Mouse (Mus musculus) adrenal gland, postnatal 14 days (tissue): Measurements from ENCODE around the gene Ms4a13. TPM values are rescaled to one million over a fixed set of nuclear protein-coding genes. Genes with fewer than 3 reads are reported as not detected.
"Not testable (repeated sequence)": the region's sequence is repeated elsewhere in the genome, so short reads cannot be mapped to it uniquely, and the experiment has no call there.

ENCODE experiments used
- DNase-seq: peaks from one replicate; pipeline ENCODE4 v3.0.0; 2021; ENCODE audit warnings: mixed read lengths
- long read RNA-seq, 2 experiments: library from polyadenylated mRNA; stranded (forward); transcript quantifications; one replicate each; pipeline ENCODE4 v2.0.0; 2021
- total RNA-seq: library from RNA; stranded (reverse); gene quantifications from 2 replicates; pipeline ENCODE4 v1.2.3, GENCODE M21; 2021

The Ms4a13 gene
- total RNA-seq = not detected in 2 replicates
- long read RNA-seq, experiment 1 = 0 reads
- long read RNA-seq, experiment 2 = 0 reads

DNA sequence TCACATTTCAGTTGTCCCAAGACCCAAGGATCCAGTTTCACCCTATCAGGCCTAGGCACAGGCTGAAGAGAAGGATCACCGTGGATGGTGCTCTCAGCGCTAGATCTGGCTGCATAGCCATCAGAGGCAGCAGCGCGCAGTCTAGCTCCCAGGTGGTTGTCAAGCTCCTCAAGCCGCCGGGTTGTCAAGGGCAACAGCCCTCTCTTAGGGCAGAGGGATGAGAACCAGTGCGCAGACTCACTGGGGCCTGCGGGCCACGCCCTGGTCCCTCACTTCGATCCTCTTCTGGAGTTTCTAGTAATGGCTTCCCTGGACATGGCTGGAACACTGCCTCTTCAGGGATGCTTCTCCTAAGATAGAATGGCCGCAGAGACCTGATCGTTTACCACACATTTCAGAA lies at the start of gene Ms4a13:
Ms4a13 (minus strand) TSS at position 192 of the 400 bp plus-strand sequence.
- no peak for DNase-seq

DNA sequence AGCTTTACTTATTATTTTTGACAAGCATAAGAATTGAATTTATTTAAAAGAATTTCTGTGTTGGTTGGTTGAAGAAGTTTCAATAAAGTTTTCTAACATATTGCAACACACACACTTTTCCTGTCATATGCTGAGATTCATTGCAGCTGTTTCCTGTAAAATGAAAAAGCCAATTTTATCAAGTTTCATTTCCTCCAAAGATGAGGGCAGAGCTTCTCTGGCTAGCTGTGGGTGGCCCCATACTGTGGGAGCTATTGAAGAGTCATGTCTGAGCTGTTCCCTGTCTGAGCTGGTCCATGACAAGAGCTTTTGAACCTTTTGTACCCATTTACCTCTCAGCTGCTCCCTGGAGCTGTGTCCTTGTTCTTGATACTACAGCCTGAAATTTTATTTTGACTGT lies 47.7 kb upstream of the Ms4a13 start:
- no peak for DNase-seq

DNA sequence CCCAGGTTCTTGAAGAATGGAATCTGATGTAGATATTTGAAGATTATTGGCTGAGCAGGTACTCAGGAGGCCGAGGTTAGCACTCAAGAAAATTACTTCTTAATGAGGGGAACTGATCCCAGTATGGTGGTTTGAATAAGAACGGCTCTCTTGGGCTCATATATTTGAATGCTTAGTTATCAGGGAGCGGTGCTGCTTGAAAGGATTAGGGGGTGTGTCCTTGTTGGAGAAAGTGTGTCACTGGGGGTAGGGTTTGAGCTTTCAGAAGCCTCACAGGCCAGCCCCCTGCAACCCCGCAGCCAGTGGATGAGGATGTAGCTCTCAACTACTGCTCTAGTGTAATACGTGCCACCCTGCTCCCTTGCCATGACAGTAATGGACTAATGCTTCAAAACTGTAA lies 46.0 kb upstream of the Ms4a13 start:
- no peak for DNase-seq

DNA sequence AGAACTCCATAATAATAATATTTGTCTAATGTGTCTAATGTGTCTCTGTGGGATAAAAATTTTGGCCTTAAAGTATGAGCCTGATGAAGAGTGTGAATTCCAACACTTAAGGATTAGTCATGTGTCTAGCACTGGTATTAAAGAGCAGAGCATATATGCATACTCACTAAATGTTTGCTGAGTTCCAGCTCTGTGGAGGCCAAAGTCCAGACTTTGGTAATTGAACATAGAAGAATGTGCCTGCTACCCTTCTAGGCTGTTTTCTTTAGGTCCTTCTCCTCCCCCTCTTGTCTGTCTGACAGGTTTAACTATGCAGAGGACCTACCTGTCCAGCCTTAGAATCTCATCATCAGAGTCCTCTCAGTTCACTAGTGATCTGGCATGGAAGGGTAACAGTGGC lies 39.3 kb upstream of the Ms4a13 start:
- no peak for DNase-seq

DNA sequence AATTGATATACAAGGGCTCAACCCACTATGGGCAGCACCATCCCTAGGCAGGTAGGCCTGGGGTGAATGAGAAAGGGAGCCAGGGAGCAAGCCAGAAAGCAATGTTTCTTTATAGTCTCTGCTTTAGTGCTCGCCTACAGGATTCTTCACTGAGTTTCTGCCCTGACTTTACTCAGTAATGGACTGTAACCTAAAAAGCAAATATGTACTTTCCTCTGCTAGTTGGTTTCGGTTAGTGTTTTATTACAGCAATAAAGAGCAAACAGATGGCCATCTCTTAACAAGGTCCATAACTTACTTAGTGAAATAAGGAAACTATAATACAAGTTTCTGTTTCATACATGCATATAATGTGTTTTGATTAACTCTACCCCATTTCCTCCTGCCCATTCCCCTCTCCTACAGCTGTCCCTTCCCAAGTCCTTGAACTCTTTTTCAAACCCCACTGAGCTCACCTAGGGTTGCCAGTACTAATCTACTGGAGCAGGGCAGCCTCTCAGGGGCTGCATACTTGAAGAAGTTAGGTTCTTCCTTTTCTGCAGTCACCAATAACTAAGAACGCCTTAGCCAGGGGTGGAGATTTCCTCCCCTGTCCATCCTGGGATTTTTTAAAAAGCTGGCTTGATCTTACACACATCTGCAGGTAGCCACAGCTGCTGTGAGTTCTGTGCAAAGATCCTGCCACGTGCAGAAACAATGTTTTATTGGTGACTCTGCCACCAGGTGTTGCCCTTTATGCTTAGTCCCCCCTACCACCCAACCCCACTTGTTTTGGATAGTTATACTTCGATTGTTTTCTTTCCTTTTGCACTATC lies 38.6 kb upstream of the Ms4a13 start:
- DNase-seq = no peak

DNA sequence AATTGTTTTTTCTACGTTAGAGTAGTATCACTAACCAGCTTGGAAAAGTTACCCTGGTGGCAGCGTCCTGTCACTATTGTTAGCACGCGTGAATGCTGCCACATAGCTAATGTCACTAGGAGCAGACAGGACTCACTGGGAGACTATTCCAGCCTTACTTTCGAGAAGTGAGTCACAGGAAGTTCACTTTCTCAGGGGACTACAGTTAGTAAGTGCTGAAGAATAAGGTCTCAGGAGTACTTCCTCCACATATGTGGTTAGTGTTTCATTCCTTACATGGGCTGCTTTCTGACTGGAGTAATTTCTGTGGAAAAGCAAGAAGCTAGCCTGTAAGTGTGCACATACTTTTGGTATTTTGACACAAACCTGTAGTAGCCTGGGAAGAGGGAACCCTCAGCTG lies 37.7 kb upstream of the Ms4a13 start:
- DNase-seq = no peak

DNA sequence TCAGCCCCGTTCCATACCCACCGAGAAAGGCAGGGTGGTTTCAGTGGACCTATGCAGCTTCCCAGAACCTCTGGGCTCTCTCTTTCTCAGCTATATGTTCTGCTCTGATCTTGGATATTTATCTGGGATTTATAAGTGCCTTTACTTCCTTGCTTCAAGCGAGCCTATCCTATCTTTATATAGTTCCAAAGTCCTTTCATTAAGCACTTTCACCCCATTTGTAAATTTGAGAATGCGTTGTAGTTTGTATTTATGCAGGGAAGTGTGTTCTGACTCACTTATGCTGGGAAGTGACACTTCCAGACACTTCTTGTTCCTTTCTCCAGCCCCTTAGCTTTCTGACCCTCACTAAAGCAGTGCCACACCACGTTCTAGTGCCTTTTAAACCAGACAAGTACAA lies 35.8 kb upstream of the Ms4a13 start, which contains the start of gene Ms4a12:
Ms4a12 (minus strand) TSS at position 101 of the 400 bp plus-strand sequence.
- no peak for DNase-seq

DNA sequence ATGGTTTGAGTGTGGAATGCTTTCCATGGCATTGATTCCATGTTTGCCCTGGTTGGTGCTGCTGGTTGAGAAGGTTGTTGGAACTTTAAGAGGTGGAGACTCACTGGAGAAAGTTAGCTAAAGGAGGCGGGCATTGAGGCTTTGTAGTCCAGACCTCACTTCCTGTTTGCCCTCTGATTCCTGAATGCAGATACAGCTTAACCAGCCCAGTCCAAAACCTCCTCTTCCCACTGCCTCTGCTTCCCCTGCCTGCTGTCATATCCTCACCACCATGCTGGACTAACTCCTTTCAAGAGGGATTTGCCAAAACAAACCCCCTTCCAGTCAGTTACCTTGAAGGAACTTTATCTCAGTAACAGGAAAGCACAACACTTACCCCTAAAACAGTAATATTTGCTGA lies 4.0 kb downstream of the Ms4a13 start:
- DNase-seq = no peak

DNA sequence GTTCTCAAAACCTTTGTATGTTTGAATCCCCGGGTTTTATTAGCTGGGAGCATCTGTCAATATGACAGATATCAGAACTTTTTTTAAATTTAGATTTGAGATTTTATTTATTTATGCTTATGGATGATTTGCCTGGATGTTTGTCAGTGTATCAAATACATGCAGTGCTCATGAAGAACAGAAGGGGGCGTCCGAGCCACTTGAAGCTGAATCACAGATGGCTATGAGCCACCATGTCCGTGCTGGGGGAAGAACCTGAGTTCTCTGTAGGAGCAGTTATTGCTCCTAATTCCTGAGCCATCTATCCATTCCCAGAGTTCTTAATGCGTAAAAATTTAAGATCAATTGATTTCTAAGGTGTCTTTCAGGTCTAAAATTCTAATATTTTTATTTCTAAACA lies 12.4 kb downstream of the Ms4a13 start:
- DNase-seq = peak; percentile 27

DNA sequence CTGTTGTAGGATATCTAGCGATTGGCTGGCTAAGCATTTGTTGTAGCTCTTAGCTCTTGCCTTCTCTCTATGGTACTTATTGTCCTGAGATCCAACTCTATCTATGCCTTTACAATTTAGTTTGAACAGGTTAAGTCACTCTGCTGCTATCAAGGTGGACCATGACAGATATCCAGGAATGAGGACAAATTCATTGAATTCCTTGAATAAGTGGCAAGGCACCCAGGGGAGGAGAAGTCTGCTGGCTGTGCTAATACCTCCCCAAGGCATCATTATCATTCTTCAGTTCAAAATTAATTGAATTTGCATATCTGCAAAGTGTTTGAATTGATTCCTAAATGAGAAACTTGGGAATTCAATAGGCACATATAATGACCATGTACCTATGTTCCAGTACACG lies 19.1 kb downstream of the Ms4a13 start:
- DNase-seq = no peak

DNA sequence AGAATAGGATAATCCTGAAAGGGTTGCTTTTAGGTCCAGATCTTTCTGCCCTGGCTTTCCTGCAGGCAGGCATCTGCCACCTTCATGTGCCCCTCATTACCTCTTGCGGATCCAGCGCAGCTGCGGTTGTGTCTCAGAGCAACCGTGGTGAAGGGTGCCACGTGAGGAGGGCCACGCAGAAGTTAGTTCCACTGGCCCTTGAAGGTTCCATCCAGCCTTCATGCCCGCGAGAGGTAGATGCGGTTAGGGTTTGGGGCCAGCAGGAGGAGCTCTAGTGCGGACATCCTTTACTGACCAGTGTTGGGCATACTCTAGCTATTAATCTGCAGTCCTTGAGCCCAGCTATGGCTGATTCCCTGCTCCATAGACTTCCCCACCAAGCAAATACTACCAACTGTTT lies 31.4 kb downstream of the Ms4a13 start, which contains the start of gene 1700025F22Rik:
1700025F22Rik (minus strand) TSS at position 149 of the 400 bp plus-strand sequence.
- peak; percentile 3 for DNase-seq

DNA sequence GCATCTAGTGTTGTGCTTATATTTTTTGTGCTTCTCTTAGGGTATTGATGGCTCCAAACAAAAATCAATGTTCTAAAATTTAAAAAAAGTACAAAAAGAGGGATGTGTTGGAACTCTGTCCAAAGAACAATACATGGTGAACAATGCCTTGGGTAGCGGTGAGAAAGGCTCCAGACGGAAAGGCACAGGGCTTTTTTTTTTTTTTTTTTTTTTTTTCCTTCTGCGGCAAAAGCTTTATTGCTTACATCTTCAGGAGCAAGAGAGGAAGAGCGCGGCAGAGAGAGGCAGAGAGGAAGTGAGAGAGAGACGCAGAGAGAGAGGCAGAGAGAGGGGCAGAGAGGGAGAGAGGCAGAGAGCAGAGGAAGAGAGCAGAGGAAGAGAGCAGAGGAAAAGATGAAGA lies 38.6 kb downstream of the Ms4a13 start:
- not testable (repeated sequence) for DNase-seq

DNA sequence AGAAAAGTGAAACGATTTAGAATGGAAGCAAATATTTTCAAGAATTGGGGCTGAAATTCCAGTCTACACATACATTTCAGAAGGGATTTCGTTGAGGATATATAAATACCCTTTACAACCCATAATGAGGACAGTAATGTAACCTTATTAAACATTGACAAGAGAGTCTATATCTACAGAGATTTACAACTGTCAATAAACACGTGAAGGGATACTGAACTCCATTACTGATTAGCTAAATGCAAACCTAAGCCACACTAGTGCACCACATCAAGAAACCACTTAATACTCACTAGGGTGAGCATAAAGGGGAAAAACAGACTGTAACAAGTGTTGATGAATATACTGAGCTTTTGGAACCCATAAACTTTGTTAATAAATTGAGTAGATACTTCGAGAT lies 61.2 kb downstream of the Ms4a13 start:
- no peak for DNase-seq

DNA sequence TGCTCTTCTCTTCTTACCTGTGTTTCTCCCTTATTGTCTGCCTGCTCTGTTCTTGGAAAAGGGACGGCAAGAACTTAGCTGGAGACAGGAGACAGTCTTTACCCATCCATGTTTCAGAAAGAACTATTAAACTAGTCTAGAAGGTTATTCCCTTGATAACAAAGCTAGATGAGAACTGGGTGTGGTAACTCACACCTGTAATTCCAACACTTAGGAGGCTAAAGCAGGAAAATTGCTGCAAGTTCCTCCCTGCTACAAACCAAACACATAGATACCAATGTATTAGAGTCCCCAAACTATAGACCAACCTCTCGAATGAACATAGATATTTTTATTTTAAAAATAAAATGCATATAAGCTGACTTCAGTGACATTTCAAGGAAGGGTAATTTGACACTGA lies 61.7 kb downstream of the Ms4a13 start:
- no peak for DNase-seq

DNA sequence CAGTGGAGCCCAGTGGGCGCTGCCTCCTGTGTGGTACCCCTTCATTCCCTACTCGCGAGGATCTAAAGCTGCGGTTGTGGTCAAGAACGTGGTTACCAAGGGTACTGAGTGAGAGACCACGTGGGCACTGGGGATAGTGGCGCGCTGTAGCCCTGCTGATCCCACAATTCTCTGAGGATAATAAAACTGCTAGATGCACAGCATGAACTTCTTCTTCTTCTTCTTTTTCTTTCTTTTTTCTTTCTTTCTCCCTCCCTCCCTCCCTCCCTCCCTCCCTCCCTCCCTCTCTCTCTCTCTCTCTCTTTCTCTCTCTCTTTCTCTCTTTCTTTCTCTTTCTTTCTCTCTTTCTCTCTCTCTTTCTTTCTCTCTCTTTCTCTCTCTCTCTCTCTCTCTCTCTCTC lies 65.8 kb downstream of the Ms4a13 start, which contains the start of gene 1700017D01Rik:
1700017D01Rik (minus strand) TSS at position 101 of the 400 bp plus-strand sequence.
- DNase-seq = not testable (repeated sequence)

DNA sequence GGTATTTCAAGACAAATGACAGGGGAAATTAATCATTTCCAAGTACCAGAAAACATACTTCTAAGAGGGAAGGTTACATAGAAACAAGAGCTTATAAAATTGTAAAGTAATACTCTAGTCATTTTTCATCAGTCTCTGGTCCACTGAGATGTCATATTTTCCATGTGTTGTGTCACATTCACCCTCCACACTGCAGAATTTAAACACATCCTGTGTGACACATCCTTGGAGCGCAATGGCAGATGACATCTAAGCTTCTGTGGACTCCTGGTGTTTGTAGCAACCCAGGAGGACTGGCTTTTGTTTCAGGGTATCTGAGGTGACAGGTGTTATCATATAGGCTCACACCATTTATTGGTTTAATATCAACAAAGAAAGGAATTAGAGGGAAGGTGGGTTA lies 66.8 kb downstream of the Ms4a13 start:
- no peak for DNase-seq

DNA sequence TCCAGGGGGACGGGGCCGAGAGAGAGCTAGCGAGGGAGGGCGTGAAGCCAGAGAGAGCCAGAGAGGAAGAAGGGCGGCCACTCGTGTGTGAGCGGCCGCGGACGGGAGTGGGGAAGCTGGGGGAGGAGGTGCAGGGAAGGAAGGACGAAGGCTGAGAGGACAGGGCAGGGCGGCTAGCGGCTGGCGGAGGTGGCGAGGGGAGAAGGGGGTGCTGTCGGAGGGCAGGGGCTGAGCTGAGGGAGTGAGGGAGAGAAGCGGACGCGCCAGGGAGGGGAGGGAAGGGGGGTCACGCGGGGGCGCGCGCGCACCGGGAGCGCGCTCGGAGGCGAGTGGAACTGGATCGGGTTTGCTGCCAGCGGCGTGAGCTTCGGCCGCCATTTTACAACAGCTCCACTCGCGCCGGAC lies 75.5 kb downstream of the Ms4a13 start:
- peak; percentile 29 for DNase-seq

Other genes with a start within 250 kb of the Ms4a13 start
- gene Ccdc86, start 247.5 kb downstream of the Ms4a13 start, total RNA-seq = 13.6 and 14.2 TPM in 2 replicates
- gene Ms4a10, start 222.1 kb downstream of the Ms4a13 start, total RNA-seq = 4.4 and 8.0 TPM in 2 replicates
- not detected in 2 replicates for gene Ms4a15, start 203.5 kb downstream of the Ms4a13 start, total RNA-seq
- gene Ms4a18, start 178.7 kb downstream of the Ms4a13 start, total RNA-seq = not detected in 2 replicates
- gene Ms4a8a, start 115.6 kb downstream of the Ms4a13 start, total RNA-seq = 1.5 and 2.5 TPM in 2 replicates
- not detected in 2 replicates for gene 1700017D01Rik, start 65.9 kb downstream of the Ms4a13 start, total RNA-seq
- not detected in 2 replicates for gene 1700025F22Rik, start 31.4 kb downstream of the Ms4a13 start, total RNA-seq
- gene Ms4a12, start 35.7 kb upstream of the Ms4a13 start, total RNA-seq = not detected in 2 replicates
- gene Ms4a1, start 69.5 kb upstream of the Ms4a13 start, total RNA-seq = 1.8 and 9.8 TPM in 2 replicates
- gene Ms4a5, start 87.1 kb upstream of the Ms4a13 start, total RNA-seq = not detected in 2 replicates
- gene Ms4a14, start 117.7 kb upstream of the Ms4a13 start, total RNA-seq = not detected in 2 replicates
- gene Ms4a7, start 139.4 kb upstream of the Ms4a13 start, total RNA-seq = 0.41 and 1.0 TPM in 2 replicates
- 5.1 and 8.4 TPM in 2 replicates for gene Ms4a4a, start 178.8 kb upstream of the Ms4a13 start, total RNA-seq
- 0.44 and 8.7 TPM in 2 replicates for gene Ms4a4c, start 208.0 kb upstream of the Ms4a13 start, total RNA-seq
- gene Ms4a4b, start 246.8 kb upstream of the Ms4a13 start, total RNA-seq = 1.9 and 26.8 TPM in 2 replicates